Mouse (Mus musculus): ENCODE measurements at regions not wholly inside any gene's neighbourhood (a gene's known extent, or its start where the extent isn't known, plus 50 kb on each side); places are given as distances from the start of the nearest gene placed in this dataset.

GRCm38 (mm10) chr1:89288001-89288400 lies 166.6 kb upstream of the Agap1 start:
- DNase-seq (ENCODE audit: low read depth, low spot score), result no peak

DNA sequence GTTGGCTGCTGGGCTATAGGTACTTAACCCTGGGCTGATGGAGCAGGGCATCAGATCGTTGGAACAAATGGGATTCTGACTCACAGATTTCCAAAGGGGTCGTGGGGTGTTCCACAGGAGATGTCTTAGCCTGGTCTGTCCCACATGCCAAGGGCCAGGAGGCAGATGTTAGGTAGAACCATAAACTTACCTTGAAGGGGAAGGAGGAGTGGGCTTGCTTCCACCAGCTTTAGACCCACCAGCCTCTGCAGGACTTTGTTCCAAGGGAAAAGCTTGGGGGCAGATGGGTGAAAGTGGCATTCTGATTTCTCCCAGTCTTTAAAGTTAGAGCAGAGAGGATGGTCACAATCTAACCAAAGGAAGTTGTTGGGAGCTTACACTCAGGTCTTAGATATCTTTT lies 165.7 kb upstream of the Agap1 start:
- DNase-seq (ENCODE audit: low read depth, low spot score), result no peak

- no peak for DNase-seq (ENCODE audit: low read depth, low spot score)
These were observed 157.9 kb upstream of the Agap1 start for GRCm38 (mm10) chr1:89296691-89297090.

DNA sequence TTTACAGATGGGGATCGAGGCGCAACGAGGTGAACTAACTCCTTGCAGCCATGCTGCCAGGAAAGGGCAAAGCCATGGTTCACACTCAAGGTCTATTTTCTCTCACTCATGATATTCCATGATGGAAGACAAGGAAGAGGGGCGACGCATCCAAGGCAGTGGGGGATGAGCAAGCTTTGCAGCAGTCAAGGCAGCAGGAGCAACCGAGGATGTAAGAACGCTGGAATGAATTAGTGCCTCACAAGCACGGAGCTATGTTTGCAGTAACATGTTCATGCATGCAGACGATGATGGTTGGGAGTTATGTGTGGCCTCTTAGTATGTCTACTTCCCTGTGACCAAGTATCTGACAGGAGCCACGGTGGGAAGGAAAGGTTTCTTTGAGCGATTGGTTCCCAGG lies 156.8 kb upstream of the Agap1 start:
- DNase-seq (ENCODE audit: low read depth, low spot score), result no peak

- DNase-seq (ENCODE audit: low read depth, low spot score), result no peak
These were observed 153.5 kb upstream of the Agap1 start for GRCm38 (mm10) chr1:89301151-89301550.

DNA sequence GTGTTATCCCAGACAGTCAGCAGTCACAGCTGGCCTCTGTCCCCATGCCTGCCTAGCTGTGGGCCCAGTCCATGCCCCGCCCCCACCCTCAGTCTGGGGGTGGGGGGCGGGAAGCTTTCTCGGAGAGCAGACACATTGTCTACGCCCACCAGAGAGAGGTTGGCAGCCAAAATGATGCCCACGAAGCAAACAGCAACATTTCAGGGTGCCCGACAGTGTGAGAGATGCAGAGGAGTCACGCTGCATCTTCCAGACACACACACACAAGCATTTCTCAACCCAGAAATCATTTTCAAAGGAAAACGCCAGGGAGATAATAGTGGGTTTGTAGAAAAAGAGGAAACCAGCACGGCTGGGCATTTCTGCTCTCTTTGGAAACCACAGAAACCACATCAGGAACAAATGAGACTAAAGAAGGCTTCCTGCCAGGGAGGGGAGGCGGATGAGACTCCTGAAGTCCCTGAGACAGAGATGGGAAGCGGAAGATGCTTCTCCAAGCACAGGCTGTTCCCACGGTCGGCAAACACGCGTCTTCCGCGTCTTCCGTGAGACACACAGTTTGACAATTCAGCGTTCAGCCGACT lies 152.1 kb upstream of the Agap1 start:
- DNase-seq (ENCODE audit: low read depth, low spot score), result no peak

- no peak for DNase-seq (ENCODE audit: low read depth, low spot score)
These were observed 149.4 kb upstream of the Agap1 start for GRCm38 (mm10) chr1:89305171-89305570.

DNA sequence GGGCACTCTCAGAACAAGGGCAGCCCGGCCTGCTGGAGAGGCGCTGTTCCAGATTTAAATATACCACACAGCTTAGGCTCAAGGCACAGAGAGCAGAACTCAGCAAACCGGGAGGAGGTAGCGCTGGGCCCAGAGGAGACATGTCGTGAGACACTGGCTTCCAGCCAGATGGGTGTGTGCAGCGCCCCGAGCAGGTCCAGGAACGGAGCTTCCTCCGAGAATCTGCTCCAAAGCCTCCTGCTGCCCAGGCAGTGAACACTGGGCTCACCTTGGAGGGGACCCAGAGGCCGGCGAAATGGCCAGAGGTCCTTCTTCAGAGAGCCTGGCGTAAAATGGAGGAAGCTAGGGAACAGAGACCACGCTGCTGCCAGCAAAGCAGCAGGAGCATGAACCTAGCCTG lies 145.8 kb upstream of the Agap1 start:
- no peak for DNase-seq (ENCODE audit: low read depth, low spot score)

DNA sequence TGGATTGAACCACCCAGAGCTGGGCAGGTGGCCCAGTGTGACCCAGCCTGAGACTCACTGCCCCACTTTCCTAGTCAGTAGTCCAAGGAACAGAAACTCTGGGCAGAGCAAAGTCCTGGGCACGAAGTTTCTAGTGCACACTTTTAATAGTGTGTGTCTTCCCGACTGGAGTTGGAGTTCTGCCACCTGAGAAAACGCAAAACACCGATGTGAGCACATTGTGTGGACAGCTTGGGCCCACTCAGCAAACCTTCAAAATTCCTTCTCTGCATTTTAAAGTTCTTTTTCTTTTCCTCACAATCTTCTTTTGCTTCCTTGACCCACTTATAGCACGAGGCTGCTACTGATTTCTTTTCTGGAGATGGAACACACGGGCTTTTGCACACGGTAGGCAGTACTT lies 141.5 kb upstream of the Agap1 start:
- no peak for DNase-seq (ENCODE audit: low read depth, low spot score)

GRCm38 (mm10) chr1:89317897-89318296 lies 136.7 kb upstream of the Agap1 start:
- DNase-seq (ENCODE audit: low read depth, low spot score), result no peak

GRCm38 (mm10) chr1:89318663-89319062 lies 135.9 kb upstream of the Agap1 start:
- no peak for DNase-seq (ENCODE audit: low read depth, low spot score)

DNA sequence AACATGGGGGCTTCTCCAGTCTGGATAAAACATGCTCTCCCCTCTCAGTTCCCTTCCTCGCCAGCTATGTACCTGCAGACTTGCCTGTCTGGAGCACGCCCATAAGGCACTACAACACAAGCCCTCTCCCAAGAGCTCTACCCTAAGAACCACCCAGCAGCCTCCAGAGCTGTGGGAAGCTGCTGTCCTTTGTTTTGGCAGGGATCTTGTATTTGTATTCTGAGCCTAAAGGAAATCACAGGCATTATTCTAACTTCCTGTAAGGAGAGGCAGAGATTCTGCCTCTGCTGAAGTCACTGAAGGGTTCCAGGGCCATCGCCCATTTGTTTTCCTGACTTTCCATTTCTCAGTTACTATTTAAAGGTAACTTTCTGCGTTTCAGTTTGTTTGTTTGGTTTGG lies 132.0 kb upstream of the Agap1 start:
- no peak for DNase-seq (ENCODE audit: low read depth, low spot score)

DNA sequence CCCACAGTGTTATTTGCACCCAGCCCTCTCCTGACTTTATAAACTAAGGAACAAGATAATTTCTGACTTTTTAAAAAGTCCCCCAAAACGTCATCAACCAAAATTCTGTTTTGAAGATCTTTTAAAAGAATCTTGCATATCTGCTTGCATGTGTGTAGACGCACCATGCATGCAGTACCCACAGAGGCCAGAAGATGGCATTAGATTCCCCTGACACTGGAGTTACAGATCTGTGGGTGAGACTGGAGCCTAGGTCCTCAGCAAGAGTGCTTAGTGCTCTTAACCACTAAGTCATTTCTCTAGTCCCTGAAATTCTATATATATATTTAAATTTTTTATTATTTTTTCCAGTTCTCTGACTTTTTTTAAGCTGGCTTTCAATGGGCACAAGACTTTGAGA lies 131.5 kb upstream of the Agap1 start:
- DNase-seq (ENCODE audit: low read depth, low spot score), result peak; percentile 58

DNA sequence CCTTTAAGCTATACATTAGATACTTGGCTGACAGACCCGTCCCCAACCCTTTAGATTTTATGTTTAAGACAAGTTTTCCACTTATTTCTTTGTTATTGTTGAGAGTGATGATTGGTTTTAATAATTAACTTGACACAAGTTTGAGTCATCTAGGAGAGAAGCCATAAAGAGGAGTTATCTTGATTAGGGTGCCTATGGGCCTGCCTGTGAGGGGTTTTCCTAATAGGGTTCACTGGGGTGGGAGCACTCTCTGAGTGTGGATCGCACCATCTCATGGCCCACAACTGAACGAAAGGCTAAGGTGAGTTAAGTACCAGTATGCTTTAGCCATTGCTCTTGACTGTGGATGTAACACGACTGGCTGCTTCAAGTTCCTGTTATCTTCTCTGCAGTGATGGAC lies 123.3 kb upstream of the Agap1 start:
- no peak for DNase-seq (ENCODE audit: low read depth, low spot score)

DNA sequence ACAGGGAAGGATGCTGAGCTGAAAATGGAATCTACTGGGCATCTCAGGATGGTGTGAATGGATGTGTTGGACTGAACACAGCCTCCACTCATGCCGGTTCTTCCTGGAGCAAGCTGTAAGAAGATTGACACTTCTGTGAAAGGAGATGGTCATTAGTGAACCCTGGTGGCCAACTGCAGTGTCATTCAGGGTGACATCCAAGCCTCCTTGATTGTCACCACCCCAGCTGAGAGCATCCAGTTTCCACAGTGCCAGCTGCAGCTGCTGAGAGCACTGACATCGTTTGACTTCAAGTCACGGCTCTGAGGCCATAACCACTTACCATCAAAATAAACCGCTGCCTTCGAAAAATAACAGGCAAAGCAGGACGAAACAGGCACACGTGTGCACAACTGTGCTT lies 121.9 kb upstream of the Agap1 start:
- no peak for DNase-seq (ENCODE audit: low read depth, low spot score)

DNA sequence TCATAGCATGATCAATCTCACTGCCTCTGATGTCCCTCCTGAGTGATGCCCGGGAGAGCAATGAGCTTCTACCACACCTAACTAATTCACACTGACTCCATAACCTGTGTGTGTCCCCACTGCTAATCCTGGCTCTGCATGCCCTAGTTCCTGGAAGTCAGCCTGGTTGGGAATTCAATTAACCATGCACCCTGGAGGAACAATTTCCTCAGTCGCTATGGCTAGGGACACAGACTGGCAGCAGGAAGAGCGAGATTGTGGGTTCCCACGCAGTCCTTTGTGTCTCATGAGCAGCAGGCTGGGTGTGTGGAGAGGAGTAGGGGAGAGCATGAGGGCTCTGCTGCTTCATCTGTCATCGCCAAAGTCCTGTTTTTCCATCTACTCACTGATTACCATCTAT lies 116.7 kb upstream of the Agap1 start:
- no peak for DNase-seq (ENCODE audit: low read depth, low spot score)

DNA sequence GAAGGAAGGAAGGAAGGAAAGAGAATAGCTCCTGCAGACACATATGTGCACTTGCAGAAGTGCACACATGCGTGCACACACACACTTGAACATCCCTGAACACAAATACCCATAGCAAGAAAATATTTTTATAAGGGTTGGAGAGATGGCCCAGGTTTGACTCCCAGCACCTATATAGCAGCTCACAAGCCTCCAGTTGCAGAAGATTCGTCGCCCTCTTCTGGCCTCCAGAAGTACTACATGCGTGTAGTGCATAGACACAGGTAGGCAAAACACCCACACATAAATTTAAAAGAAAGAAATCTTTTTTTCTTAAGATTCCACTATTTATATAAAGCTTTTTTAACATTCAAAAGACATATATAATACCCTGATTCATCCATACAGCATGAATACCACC lies 111.8 kb upstream of the Agap1 start:
- DNase-seq (ENCODE audit: low read depth, low spot score), result peak; percentile 36

GRCm38 (mm10) chr1:89344546-89344945 lies 110.1 kb upstream of the Agap1 start:
- peak; percentile 64 for DNase-seq (ENCODE audit: low read depth, low spot score)

DNA sequence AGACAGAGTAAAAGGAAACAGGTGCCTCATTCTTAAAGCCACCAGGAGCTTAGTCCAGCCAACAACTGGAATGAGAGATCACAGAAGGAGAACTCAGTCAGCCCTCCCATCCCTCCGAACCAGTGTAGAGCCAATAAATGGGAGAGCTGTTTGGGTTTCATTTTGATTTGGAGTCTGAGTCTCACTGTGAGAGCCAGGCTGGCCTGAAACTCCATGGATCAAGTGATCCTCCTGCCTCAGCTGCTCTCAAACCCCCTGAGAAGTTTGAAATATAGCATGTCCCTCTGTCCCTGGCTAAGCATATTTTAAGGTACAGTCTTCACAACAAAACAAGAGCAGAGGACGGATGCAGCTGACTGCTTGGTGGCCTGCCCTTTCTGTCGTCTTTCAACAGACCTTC lies 107.3 kb upstream of the Agap1 start:
- DNase-seq (ENCODE audit: low read depth, low spot score), result no peak

- DNase-seq (ENCODE audit: low read depth, low spot score), result no peak
These were observed 101.7 kb upstream of the Agap1 start for GRCm38 (mm10) chr1:89352936-89353335.

DNA sequence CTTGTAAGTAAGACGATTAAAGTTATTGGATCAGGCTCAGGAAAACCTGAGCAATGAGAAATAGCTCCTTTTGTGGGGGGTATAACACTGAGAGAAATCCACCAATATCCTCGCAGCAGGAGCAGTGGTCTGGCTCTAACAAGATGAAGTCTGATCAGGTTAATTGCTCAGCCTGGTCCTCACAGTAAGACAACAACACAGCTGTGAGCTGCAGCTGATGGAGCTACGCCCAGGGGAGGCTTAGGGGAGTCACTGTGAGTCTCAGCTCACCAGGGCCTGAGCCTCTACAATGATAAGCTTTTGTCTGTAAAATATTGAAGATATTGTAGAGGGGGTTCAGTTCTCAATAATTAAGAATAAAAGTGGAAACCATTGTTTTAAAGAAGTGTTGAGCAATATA lies 95.3 kb upstream of the Agap1 start:
- DNase-seq (ENCODE audit: low read depth, low spot score), result no peak

GRCm38 (mm10) chr1:89364547-89365305 lies 89.9 kb upstream of the Agap1 start:
- DNase-seq (ENCODE audit: low read depth, low spot score), result peak; percentile 6

GRCm38 (mm10) chr1:89366891-89367290 lies 87.7 kb upstream of the Agap1 start:
- DNase-seq (ENCODE audit: low read depth, low spot score), result no peak

DNA sequence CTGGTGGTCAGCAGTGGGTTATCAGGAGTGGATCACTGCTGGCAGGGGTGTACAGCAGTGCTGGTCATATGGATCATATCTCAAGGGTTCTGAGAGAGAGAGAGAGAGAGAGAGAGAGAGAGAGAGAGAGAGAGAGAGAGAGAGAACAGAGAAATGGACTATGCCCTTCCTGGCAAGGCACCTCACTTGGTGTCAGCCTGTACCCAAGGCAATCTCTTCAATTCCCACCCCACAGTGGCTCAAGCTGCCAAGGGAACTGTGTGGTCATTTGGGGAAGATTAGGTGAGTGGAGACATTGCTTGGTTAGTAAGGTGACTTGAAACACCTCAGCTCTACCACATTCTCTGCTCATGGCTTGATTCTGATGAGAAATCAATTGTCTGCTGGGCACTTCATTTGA lies 80.8 kb upstream of the Agap1 start:
- no peak for DNase-seq (ENCODE audit: low read depth, low spot score)
